Mouse (Mus musculus) MN1 (cell line): ENCODE measurements around the gene Zfp512b.

Experiments used
- DNase-seq: peaks from one replicate; pipeline ENCODE4 v3.0.0-alpha.2; 2016; ENCODE audit warnings: low spot score

The Zfp512b gene

GRCm38 (mm10) chr2:181592231-181593041 is at the start of gene Zfp512b:
Gene Zfp512b (minus strand): TSS chr2:181592803.
- DNase-seq: peak; percentile 81

GRCm38 (mm10) chr2:181635865-181636264 is 43.3 kb upstream of the Zfp512b start:
- no peak for DNase-seq

GRCm38 (mm10) chr2:181632624-181633023 is 40.0 kb upstream of the Zfp512b start:
- DNase-seq: no peak

- DNase-seq: no peak
Measured at GRCm38 (mm10) chr2:181628471-181628870, 35.9 kb upstream of the Zfp512b start.

- no peak for DNase-seq
Measured at GRCm38 (mm10) chr2:181623401-181623800, 30.8 kb upstream of the Zfp512b start.

GRCm38 (mm10) chr2:181618761-181619495 is 26.3 kb upstream of the Zfp512b start:
- DNase-seq: no peak

- DNase-seq: no peak
Measured at GRCm38 (mm10) chr2:181602367-181602766, 9.8 kb upstream of the Zfp512b start.

- DNase-seq: peak; percentile 35
Measured at GRCm38 (mm10) chr2:181601751-181602145, 9.1 kb upstream of the Zfp512b start.

- peak; percentile 99 for DNase-seq
Measured at GRCm38 (mm10) chr2:181600828-181601750, 8.5 kb upstream of the Zfp512b start.

- DNase-seq: no peak
Measured at GRCm38 (mm10) chr2:181600226-181600758, 7.7 kb upstream of the Zfp512b start.

GRCm38 (mm10) chr2:181598454-181599351 is 6.1 kb upstream of the Zfp512b start, which contains the start of gene Samd10:
Gene Samd10 (minus strand): TSS chr2:181599212.
- DNase-seq: peak; percentile 84

- DNase-seq: peak; percentile 87
Measured at GRCm38 (mm10) chr2:181597378-181598061, 4.9 kb upstream of the Zfp512b start.

- DNase-seq: no peak
Measured at GRCm38 (mm10) chr2:181596221-181596960, 3.8 kb upstream of the Zfp512b start.

- peak; percentile 62 for DNase-seq
Measured at GRCm38 (mm10) chr2:181594946-181595696, 2.5 kb upstream of the Zfp512b start.

GRCm38 (mm10) chr2:181593937-181594336 is 1.3 kb upstream of the Zfp512b start:
- DNase-seq: no peak

GRCm38 (mm10) chr2:181593042-181593421 is 429 bp upstream of the Zfp512b start:
- DNase-seq: no peak

- DNase-seq: peak; percentile 34
Measured at GRCm38 (mm10) chr2:181591528-181592085, 996 bp downstream of the Zfp512b start, which contains the start of gene Prpf6. Gene Prpf6 (plus strand): TSS chr2:181591868.

GRCm38 (mm10) chr2:181590471-181590870 is 2.1 kb downstream of the Zfp512b start:
- no peak for DNase-seq
